Mouse (Mus musculus): ENCODE data around the gene Acaca.

Gene Acaca

GRCm38 (mm10) chr11:84150884-84151283 lies 21.4 kb downstream of the Acaca start:
- DNase-seq = no peak

DNA sequence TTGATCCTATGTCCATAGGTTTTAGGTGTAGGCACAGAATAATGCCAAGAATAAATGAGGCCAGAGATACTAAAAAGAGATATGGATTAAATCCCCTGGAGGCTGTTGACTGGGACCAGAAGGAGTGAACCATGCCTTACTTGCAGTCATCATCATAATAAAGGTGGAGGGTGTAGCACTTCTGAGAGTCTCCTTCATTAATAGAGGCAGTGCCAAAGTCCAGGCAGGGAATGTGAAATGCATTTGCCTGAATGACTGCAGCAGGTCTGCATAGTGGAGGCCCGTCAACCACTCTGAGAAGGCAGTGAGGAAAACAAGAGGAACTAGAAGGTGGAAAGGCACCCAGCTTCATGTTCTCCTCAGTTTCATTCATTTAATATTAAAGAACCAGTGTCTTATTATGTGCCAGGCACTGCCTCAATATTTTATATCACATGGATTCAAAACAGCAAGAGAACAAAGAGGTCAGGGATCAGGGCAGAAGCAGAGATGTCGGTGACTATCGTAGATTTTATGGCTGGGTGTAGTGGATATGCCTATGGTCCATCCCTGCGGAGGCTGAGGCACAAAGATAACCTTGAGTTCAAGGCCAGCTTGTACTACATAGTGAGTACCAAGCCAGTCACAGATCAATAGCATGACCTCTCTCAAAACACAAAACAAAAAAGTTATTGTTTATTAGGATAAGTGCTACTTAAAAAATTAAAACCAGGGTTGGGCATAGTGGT lies 27.2 kb downstream of the Acaca start:
- DNase-seq = no peak

DNA sequence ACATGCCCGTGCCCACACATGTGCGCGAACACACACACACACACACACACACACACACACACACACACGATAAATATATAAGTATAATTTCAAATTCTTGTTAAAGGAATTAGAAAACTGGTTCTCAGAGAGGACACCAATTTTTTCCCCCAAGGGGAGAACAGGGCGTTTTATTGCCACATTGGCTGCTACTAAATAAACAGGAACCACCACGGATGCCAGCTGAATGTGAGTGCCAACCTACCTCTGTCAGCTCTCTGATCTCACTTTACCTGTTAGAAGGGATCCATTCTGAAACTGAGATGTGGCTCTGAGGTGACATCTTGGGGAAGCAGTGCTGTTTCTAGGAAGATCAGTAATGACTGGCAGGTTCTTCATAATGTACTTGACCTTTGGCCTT lies 34.7 kb downstream of the Acaca start:
- DNase-seq = no peak

GRCm38 (mm10) chr11:84164561-84164960 lies 35.1 kb downstream of the Acaca start:
- no peak for DNase-seq

DNA sequence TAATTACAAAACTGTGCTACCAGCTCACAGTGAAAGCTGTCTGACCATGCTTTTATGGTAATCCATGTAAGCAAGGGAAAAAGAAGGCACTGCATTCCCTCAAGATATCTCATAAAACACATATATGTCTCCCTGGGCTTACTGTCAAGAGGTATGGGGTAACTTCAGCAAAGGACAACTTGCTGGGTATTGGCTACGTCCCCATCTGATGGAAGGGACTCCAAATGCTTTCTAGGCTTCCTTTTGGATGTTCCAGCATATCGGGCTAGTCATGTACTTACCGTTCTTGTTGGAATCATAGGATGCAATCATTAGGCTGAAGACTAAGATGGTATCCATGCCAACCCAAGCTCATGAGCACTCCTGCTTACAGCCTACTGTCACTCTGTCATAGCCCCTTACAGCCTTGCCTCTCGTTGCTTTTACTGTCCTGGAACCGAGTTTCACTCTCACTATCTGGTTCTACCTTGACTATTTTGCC lies 37.6 kb downstream of the Acaca start, which contains the start of gene Gm11437:
Gm11437 (minus strand) TSS at position 431 of the 481 bp plus-strand sequence.
- no peak for DNase-seq

GRCm38 (mm10) chr11:84168701-84169288 lies 39.3 kb downstream of the Acaca start:
- peak; percentile 47 to 63 for DNase-seq

- DNase-seq = no peak
Measured at GRCm38 (mm10) chr11:84172539-84173435, 43.3 kb downstream of the Acaca start.

DNA sequence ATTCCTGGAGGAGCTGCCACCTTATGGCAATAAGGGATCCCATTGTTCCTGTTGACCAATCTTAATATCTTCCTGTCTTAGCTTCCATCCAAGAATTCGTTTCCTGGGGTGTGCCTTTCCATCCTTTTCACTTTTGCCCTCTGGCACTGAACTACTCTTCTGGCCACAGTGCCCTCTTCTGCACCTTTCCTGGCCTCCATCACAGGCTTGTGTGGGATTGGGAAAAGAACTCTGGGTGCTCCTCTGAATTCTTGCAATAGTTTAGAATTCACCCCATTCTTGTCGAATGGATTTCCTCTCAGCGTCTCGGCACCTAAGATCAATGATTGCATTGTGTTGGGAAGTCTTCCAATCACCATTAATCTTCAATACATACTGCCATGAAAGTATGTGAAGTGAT lies 49.1 kb downstream of the Acaca start:
- DNase-seq = no peak

- DNase-seq = peak; percentile 97 to 99
Measured at GRCm38 (mm10) chr11:84179226-84179953, 49.9 kb downstream of the Acaca start.

DNA sequence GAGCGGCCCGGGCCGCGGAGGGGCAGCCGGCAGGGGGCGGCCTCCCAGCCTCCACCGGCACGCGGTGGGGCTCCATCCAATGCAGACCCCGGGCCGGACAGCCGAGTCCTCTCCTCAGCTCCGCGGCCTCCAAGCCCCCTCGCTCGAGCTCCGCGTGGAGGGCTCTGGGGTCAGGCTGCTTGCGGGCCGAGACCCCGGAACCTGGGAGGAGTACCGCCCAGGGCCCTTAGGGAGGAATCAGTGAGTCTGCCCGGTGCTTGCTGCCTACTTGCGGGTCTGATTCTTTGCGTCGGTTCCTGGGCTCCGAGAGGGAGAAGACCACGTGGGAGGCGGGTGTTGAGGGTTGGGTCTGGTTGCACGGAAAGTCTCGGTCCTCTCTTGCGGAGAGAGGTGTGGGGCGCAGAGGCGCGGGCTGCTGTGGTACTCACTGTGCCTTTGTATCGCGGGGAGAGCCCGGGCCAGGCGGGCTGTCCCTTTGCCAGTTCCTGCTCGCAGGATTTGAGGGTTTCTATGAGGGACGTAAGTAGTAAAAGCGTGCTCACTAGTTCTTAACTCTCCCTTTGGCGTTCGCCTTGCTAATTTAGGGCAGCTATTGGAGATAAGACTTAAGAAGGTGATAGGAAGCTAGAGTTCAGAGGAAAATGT lies 50.6 kb downstream of the Acaca start:
- peak; percentile 76 to 79 for DNase-seq

- no peak for DNase-seq
Measured at GRCm38 (mm10) chr11:84181286-84181685, 51.8 kb downstream of the Acaca start.

GRCm38 (mm10) chr11:84188530-84188929 lies 59.1 kb downstream of the Acaca start:
- no peak for DNase-seq

DNA sequence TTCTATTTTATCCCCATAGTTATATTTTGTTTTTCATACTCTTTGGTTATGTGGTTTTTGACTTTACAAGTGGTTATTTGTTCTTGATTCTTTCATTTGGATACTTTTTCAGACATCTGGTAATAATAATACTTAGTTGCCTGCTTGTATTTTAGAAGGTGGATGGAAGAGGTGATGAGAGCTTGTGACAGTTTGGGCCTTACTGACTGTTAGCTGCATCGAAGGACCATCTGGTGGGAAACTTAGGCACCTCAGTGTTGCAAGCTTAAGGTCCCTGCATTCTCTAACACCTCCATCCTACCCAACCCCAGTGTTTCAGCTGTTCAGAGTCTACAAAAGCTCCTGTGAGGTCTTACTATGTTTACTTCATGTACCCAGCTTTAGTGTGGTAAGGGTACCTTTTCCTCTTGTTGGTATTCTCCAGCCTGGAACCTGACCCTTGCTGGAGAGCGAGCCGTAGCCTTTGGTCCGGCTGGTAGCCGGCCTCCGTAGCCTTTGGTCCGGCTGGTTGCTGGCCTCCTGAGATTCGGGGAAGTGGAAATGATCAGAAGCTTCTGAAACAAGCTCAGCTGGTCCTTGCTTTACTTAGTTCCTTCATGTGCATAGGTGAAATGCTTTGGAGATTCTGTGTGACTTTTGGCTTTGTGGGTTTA lies 61.2 kb downstream of the Acaca start:
- DNase-seq = no peak

DNA sequence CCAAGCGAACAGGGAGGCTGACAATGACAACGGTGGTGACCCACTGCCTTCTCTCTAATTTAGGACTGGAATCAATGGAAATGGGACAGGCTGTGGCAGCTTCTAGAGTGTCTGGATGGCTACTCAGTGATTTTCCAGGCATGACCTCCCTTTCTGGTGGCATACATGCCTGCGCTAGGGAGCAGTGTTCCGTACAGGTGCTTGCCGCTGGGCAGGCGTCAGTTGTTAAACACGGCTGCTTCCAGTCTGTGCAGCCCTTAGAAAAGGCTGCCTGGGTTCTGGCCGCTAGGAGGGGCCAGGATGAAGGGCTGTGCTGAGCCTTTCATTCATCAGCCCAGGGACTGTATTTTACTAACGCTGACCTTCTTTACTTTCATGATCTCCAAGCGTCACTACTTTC lies 63.8 kb downstream of the Acaca start:
- no peak for DNase-seq

DNA sequence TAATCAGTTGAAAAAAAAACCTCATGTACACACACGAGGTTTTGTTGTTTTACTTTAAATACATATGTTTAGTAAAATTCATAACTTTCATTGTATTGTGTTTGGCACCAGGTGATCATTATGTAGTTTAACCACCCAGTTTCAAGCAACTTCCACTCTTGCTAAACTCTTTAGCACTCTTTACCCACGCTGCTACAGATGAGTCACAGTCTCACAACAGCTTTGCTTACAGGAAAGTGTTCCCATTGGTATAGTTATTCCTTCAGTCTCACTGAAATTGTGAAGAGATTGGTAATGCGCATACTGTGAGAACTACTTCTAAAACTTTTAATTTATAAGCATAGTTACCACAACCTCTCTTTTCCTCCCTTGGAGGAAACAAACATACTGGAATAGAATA lies 65.3 kb downstream of the Acaca start:
- no peak for DNase-seq

- no peak for DNase-seq
Measured at GRCm38 (mm10) chr11:84197607-84198402, 68.3 kb downstream of the Acaca start.

GRCm38 (mm10) chr11:84205776-84206175 lies 76.3 kb downstream of the Acaca start:
- no peak for DNase-seq

GRCm38 (mm10) chr11:84210876-84211275 lies 81.4 kb downstream of the Acaca start:
- no peak for DNase-seq

GRCm38 (mm10) chr11:84218951-84219350 lies 89.5 kb downstream of the Acaca start:
- DNase-seq = no peak

DNA sequence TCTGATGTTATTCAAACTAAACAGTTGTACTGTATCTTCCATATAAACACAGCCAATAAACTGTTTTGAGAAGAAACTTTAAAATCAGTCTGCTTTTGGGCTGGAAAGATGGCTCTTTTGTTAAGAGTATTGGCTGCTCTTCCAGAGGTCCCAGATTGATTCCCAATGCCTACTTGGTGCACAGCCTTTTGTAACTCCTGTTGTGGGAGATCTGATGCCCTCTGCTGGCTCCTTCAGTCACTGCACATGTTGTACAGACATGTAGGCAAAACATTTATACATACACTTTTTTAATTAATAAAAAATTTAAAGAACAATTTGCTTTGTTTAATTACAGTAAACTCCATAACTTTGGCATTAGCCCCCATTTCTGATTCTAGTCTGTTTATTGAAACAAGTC lies 114.1 kb downstream of the Acaca start:
- DNase-seq = peak; percentile 28 to 63

DNA sequence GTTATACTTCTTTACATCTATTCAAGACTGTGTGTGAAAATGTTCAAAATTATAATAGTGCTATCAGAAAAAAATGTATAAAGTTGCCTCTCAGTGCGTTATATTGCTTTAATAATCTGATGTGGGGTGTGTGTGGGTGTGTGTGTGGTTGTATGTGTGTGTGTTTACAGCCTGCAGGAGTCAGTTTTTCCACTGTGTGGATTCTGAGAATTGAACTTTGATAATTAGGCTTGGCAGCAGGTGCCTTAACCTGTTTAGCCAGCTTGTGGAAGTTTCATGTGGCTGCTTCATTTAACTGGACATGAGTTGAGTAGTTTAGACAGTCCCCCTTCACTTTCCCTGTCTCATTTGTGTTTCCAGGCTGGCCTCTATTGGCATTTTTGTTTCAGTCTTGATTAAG lies 117.9 kb downstream of the Acaca start:
- no peak for DNase-seq

Data from lung, postnatal 4 days (tissue).